ENCODE assay signal across 8 mouse cellular contexts in the genomic region with DNA sequence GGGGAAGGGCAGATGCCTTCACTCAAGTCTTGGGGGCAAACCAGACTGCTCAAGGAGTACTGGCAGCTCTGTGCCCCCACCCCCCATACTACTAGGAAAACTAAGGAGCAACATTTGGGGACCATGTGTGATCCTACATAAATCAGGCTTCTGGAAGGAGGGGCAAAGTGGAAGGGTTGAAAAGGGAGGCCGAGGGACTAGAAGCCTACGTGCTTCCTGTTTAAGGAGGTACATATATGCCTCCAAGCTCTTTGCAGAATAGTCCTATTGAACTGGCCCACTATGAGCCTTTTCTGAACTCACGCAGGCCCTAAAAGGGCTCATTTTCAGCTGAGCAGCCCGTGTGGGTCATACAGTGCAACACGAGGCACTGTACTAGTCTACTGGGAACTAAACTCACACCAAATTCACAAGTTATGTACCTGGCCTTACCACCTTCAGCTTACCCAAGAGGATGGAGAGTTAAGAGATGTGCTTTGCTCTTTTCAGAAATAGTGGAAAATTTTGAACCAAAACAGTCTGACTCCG. TPM values are rescaled to one million over a fixed set of nuclear protein-coding genes. Genes with fewer than 3 reads are reported as not detected.
DNase-seq lines count a peak whose midpoint lies in the region; ATAC-seq and TF ChIP-seq lines count a peak whose summit lies in the region.

No protein-coding gene starts in this region.

- no peak for ATAC-seq in forebrain, embryonic 15.5 days (replicated peaks)
- no peak for ATAC-seq in liver, postnatal 0 days

- peak overlapping the region; percentile 99 for H3K27ac ChIP-seq in forebrain, embryonic 15.5 days (replicated peaks)
- H3K27ac ChIP-seq in liver, postnatal 0 days (ENCODE audit: low read depth): peak overlapping the region; percentile 97

- no peak overlapping the region for H3K4me2 ChIP-seq in forebrain, embryonic 15.5 days (replicated peaks)
- H3K4me2 ChIP-seq in liver, postnatal 0 days (ENCODE audit: low read depth, low read length): peak overlapping the region; percentile 92

- no peak overlapping the region for H3K9ac ChIP-seq in forebrain, embryonic 15.5 days (replicated peaks)
- H3K9ac ChIP-seq in liver, postnatal 0 days (replicated peaks): 0 out of 2 replicates have a peak overlapping the region, but pooled peaks have one; percentile 44

- TF ChIP-seq EP300 in liver, postnatal 0 days (IDR thresholded peaks at IDR 0.05; ENCODE audit: low read depth): no peak

- H3K4me3 ChIP-seq in forebrain, embryonic 15.5 days: no peak overlapping the region
- 0 out of 2 replicates have a peak overlapping the region, but pooled peaks have one; percentile 80 for H3K4me3 ChIP-seq in liver, postnatal 0 days (ENCODE audit: low read depth, low read length)

- H3K27me3 ChIP-seq in forebrain, embryonic 15.5 days: no peaks in the 10 kb centered on the region
- no peaks in the 10 kb centered on the region for H3K27me3 ChIP-seq in liver, postnatal 0 days (ENCODE audit: insufficient read depth, low read length)

- DNase-seq in embryo, embryonic 10.5 days (ENCODE audit: low spot score): peak; percentile 22
- DNase-seq in embryo, embryonic 11 days: no peak
- DNase-seq in 416B (ENCODE audit: low read depth): peak; percentile 73
- no peak for DNase-seq in liver, postnatal 0 days
- DNase-seq in adrenal gland, postnatal 4 days (ENCODE audit: low spot score in 2 of 2): no peak
- no peak for DNase-seq in frontal cortex, postnatal 14 days (ENCODE audit: low spot score in 2 of 2)
- DNase-seq in lung, postnatal 14 days: no peak

- TF ChIP-seq CTCF in liver, postnatal 0 days (IDR thresholded peaks at IDR 0.05; ENCODE audit: low read depth): no peak

- no peaks in the 10 kb centered on the region for H3K9me3 ChIP-seq in forebrain, embryonic 15.5 days
- H3K9me3 ChIP-seq in liver, postnatal 0 days (ENCODE audit: low read length): no peaks in the 10 kb centered on the region

- H3K4me1 ChIP-seq in forebrain, embryonic 15.5 days: peaks cover 67% of the 10 kb centered on the region
- H3K4me1 ChIP-seq in liver, postnatal 0 days (ENCODE audit: insufficient read depth): peaks cover 64% of the 10 kb centered on the region

- WGBS in forebrain, embryonic 15.5 days: 53% methylated on average over 6 of the region's 6 CpGs
- 29% methylated on average over 6 of the region's 6 CpGs for WGBS in liver, postnatal 0 days (ENCODE audit: insufficient replicate concordance)

- H3K36me3 ChIP-seq in forebrain, embryonic 15.5 days: no peaks in the 10 kb centered on the region
- H3K36me3 ChIP-seq in liver, postnatal 0 days (replicated peaks; ENCODE audit: insufficient read depth, low read length): peaks cover 5% of the 10 kb centered on the region

RNA-seq across cellular contexts. Expression of a gene that starts 1.2 kb away (rescaled TPM):
- 20.1 and 21.3 TPM in 2 replicates for polyA plus RNA-seq in forebrain, embryonic 15.5 days (2015; fragmentation: Nextera tagmentation; extraction: Ambion mirVana)
- 5.7 and 6.4 TPM in 2 replicates for polyA plus RNA-seq in liver, postnatal 0 days (2015; fragmentation: Nextera tagmentation; extraction: Ambion mirVana)
- 10 to 100 TPM; 90.0 to 92.1 TPM for total RNA-seq in adrenal gland, postnatal 4 days (2021)

RNA-seq across cellular contexts. Expression of a gene that starts 59.2 kb away (rescaled TPM):
- polyA plus RNA-seq in forebrain, embryonic 15.5 days (2015; fragmentation: Nextera tagmentation; extraction: Ambion mirVana): 7.1 and 8.9 TPM in 2 replicates
- 2.9 and 3.2 TPM in 2 replicates for polyA plus RNA-seq in liver, postnatal 0 days (2015; fragmentation: Nextera tagmentation; extraction: Ambion mirVana)
- 10 to 100 TPM; 17.2 to 18.8 TPM for total RNA-seq in adrenal gland, postnatal 4 days (2021)

Comparison
In these comparisons a context has a peak if more than half of its experiments do, and no peak if none do; other contexts are left out.
1. DNase-seq: peak in embryo, embryonic 10.5 days (single experiment) and 416B (single experiment); none in embryo, embryonic 11 days (single experiment), liver, postnatal 0 days (single experiment), adrenal gland, postnatal 4 days (0 of 2), frontal cortex, postnatal 14 days (0 of 2) and lung, postnatal 14 days (single experiment).